Mouse (Mus musculus) layer of hippocampus, adult 18-20 months (tissue): ENCODE results near the gene Pla2g16. TPM values are rescaled to one million over a fixed set of nuclear protein-coding genes. Genes with fewer than 3 reads are reported as not detected.

Experiments used
- DNase-seq, 2 experiments: peaks; one replicate each; pipeline ENCODE4 v3.0.0; 2022; ENCODE audit warnings: low spot score in 2 of 2
- total RNA-seq, 2 experiments: library from RNA; stranded (reverse); gene quantifications; 2 replicates each; pipeline ENCODE4 v1.2.3; 2021

Gene Pla2g16
- total RNA-seq, 2 experiments from 2014 or later: 42.3 to 44.4 TPM

DNA sequence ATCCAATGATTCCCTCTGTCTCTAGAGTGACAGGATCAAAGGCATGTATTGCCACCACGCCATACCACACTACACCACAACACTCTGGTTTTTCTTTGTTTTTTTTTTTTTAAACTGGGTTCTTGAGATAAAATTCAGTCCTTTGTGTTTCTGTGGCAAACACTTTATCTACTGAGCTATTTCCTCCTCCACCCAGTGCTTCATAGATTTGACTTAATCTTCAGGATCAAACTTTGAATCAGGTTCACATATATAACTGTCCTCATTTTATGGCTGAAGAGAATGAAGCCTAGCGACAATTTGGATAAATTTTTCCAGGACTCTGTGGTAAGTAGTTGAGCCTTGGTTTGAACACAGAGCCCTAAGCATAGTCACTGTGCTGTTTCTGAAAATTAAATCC is 6.4 kb downstream of the Pla2g16 start:
- DNase-seq: no peak

DNA sequence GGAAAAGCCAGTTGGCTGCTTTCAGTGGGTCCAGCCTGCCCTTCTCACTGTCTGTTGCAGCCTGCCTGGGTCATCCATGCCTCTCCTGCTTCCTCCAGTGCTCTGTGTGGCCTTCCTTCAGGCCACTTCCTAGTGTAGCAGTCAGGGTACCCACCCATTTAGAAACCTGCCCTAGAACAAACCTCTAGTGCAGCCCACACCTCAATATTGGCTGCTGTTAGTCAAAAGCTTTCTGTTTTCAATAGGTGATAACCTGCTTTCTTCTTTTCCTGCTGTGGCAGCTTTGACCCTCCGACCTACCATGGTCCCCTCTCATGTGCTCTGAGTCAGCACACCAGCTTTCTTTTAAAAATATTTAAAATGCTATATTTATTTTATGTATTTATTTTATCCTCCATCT is 7.2 kb downstream of the Pla2g16 start:
- DNase-seq: no peak

DNA sequence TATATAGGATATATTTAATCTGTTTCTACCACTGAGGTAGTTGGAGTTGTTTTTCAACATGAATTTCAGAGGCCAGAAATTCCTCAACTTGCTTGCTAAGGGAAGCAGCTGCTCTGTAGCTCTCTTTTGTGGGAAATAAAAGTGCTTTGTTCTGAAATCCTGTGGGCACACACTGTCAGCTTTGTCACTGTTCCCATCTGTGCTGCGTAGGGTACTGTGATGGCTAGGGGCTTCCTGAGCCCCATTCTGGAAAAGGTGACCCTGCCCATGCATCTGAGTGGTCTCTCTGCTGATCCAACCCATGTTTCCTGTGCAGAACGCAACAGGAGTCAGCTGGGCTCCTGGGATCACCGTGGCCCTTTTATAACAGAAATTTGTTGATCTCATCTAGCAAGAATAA is 9.6 kb downstream of the Pla2g16 start:
- DNase-seq: peak; percentile 55 to 89

- no peak for DNase-seq
Observed at GRCm38 (mm10) chr19:7568364-7568763, 11.1 kb downstream of the Pla2g16 start.

GRCm38 (mm10) chr19:7569650-7570049 is 12.4 kb downstream of the Pla2g16 start:
- DNase-seq: no peak

GRCm38 (mm10) chr19:7576180-7576579 is 18.9 kb downstream of the Pla2g16 start:
- DNase-seq: no peak

DNA sequence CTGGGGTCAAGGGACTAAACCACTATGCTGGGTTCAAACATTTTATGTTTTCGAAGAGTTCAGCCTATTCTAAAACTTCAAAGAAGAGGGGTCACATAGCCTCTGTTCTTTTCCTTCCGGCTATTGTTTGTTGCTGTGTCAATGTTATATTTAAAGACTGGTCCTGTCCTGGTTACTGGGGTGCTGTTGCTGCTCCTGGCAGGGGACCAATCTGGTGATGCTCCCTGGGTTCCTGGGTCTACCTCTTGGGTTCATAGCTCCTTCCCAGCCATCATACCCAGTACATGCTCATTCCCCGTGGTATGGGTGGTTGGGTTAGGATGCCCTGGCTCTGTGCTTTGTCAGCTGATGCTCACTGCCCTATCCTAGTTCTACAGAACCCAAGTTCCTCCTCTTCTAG is 20.5 kb downstream of the Pla2g16 start:
- no peak for DNase-seq

DNA sequence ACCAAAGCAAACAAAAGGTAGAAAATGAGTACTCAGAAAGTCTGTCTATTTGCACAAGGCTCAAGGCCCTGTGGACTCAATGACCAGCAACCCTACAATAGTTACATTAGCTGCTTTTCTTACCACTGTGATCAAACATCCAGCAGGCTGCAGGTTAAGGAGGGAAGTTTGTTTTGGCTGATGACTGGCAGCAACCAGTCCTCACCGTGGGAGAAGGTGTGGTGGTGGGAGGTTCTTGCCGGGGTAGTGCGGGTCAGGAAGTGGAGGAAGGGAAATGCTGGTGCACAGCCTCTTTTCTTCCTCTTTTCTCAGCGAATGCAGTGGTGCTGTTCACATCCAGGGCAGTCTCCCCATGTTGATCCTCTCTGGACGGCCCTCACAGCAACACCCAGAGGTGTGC is 23.8 kb downstream of the Pla2g16 start:
- DNase-seq: no peak

- DNase-seq: no peak
Observed at GRCm38 (mm10) chr19:7583101-7583500, 25.8 kb downstream of the Pla2g16 start.

DNA sequence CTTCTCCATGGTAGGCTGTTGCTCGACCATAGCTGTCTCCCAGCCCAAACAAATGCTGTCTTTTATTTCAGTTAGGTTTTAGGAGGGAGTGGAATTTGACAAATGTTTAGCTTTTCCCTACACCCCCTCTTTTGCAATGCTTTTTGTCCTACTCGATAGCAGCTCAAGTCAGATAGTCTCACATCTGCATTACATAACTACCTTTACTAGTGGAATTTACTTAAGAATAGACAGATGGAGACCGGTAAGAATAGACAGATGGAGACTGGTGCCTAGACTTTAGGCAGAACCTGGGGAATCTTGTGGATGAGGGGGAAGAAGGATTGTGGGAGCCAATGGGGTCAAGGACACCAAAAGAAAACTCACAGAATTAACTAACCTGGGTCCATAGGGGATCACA is 26.3 kb downstream of the Pla2g16 start:
- DNase-seq: no peak

DNA sequence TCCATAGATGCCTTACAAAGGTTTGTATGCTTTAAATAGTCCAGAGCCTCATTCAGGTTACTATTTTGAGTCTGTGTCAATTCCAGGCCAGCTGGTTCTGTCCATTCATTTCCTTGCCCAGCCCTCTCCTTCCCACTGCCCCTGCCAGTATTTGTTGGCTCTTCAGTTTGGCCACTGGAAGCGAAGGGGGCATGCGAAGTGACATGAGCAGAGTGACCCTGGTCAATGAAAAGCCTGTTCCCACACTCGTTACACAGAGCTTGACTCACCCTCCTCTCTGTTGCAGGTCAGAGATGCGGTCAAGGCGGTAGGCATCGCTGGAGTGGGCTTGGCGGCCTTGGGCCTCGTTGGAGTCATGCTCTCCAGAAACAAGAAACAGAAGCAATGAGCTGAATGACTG is 28.0 kb downstream of the Pla2g16 start:
- no peak for DNase-seq

GRCm38 (mm10) chr19:7585764-7586163 is 28.5 kb downstream of the Pla2g16 start:
- DNase-seq: no peak

GRCm38 (mm10) chr19:7590795-7591194 is 33.5 kb downstream of the Pla2g16 start:
- peak in 1 of 2 experiments; percentile 71 for DNase-seq

DNA sequence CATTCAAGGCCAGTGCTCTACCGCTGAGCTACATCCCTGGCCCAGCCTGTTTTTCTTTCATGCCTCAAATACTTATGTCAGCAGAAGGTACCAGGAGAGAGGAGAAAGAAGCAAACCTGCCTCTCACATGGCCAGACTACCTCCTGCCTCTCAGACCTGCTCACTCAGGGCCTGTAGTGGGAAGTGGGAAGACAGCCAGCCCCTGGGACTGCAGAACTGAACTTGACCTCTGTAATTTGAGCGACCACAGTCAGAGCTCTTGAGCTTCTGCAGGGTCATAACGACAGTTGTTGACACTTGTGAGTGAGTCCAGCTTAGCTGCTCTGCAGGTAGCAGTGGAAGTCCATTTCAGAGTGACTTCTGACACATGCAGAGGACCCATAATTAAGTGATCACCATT is 34.8 kb downstream of the Pla2g16 start:
- no peak for DNase-seq

DNA sequence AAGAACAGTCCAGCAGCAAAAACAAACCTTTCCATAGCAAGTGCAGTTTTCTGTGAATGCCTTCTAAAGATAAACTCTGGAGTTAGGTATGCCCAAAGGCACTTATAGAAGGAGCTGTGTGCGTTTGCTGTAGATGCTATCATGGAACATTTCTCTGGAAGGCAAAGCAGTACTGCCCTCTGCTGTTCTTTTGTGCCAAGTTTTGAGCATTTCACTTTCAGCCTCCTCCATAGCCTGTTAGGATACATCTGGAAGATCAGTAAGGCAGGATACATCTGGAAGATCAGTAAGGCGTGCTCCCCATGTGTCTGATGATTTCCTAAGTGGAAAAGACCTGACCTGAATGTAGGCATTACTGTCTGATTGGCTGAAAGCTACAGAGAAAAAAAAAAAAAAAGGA is 38.3 kb downstream of the Pla2g16 start:
- DNase-seq: peak; percentile 39 to 81

GRCm38 (mm10) chr19:7598481-7598880 is 41.2 kb downstream of the Pla2g16 start:
- DNase-seq: no peak

DNA sequence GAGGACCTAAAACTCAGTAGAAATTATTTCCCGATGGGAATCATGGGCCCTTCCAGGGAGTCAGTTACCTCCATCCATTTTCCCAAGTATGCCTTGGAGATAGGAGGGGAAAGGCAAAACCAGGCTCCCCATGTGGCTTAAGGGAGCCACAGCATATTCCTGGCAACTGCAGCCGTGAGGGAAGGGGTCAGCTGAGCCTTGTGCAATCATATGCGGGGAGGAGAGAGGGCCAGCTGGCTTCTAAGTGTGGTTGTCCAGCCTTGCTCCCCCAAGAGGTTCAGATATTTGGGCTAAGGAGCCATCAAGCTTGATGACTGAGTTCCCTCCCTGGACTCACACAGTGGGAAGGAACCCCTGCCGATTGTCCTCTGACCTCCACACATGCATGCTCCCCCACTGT is 44.3 kb downstream of the Pla2g16 start:
- DNase-seq: no peak

DNA sequence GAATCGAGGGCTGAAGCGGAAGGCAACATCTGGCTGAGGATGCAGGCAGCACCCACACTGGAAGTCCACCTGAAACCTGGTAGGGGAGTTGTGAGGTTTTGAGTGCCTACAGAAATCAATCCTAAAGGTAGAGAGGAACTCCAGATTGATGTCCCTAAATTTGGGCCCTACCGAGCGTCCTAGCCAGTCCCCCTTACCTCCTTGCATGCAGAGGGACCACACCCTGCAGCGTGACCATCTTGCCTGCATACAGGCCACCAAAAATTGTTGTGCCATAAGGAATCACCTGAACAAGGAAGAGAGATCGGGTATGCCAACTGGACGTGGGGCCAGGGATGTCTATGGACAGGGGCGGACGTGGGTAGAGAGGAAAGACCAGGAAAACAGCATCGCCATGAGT is 46.8 kb downstream of the Pla2g16 start:
- DNase-seq: no peak

DNA sequence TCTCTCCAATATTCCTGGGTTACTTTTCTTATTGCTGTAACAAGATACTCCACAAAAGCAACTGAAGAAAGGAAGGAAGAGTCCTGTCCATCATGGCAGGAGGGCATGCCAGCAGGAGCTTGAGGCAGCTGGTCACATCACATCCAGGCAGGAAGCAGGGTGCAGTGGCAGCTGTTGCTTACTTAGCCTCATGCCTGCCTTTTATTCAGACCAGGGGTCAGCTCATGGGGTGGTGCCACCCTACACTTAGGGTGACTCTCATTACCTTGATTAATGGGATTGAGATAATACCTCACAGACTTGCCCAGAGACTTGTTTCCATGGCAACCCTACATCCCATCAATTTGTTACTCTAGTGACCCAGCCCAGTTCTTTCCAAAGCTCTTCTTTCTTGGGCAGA is 47.8 kb downstream of the Pla2g16 start:
- DNase-seq: no peak

DNA sequence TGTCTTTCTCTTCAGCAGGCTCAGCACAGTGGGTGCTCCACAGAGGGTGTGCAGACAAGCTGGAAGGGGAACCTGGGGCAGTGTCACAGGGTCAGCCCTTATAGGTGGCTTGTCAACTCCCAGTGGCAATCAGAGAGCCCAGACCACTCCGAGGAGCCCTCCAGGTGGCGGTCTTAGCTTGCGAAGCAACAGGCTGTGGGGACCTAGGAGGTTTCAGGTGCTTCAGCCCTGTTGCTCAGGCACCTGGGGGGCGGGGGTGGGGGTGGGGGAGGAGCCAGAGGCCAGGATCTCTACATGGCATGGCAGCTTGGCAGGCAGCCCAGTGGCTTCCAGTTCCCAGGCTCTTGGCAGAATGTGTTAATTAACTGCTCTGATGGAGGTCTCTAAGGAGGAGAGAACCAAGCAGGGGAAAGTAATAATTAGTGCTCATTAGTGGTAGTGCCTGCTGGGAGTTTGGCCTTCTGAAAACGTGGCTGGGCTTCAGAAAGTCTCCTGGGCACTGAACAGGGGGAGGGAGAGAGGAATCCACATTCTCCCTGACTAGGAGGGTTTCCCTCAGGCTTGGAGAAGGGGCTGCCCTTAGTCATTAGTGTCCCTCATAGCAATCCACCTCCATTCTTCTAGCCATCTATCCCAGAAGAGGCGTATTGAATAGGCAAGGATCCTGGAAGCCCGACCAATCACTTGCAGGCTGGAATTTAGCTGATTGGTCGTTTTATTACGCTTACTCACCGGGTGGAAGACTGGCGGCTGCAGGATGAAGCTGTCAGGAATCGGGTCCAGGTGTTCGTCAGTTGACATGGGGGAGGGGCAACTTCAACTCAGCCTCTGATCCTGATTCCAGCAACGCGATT is 48.9 kb downstream of the Pla2g16 start:
- DNase-seq: peak in 1 of 2 experiments; percentile 65

GRCm38 (mm10) chr19:7606801-7607689 is 49.8 kb downstream of the Pla2g16 start, which contains the start of gene Lgals12:
Gene Lgals12 (minus strand): TSS chr19:7607193.
- DNase-seq: no peak

DNA sequence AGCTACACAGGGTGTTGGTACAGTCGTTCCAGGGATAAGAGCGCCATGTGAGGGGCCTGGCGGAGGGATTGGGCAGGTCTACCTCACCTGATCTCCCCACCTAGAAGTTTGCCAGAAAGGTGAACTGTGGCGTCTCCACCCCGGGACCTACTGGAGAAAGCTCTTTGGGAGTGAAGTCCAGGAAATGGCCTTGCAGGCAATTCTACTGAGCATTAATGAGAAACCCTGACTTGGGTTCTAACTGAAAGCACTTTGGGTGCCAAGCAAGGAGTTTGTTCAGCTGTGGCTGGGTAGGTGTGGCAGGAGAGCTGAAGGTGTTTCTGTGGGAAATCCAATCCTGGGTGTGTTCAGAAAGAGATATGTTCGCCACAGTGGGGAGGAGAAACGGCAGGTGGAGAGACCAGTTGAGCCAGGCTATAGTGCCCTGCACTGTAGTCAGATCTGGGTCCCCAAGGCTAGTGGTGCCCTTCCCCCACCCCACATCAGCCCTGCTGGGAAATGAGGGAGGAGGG is 50.5 kb downstream of the Pla2g16 start:
- no peak for DNase-seq
